In genomic region chr16:64974636-64975035, GRCm38 (mm10) we compare ENCODE assay signal across 32 mouse cellular contexts.
"Had no signal": no experiment of that assay in that cellular context is flagged by ENCODE, and none has a peak within 500 bp of the region (broad histone marks: within the 10 kb centered on the region; RNA-seq: fewer than 3 reads in every experiment).

No protein-coding gene starts in this region.

- H3K27ac ChIP-seq: left cerebral cortex, adult 2 months; limb, embryonic 10.5 days; limb, embryonic 12.5 days; limb, embryonic 13.5 days; limb, embryonic 15.5 days; liver, embryonic 12.5 days; liver, embryonic 13.5 days; liver, embryonic 14.5 days; liver, embryonic 15.5 days; lung, embryonic 15.5 days; macrophage; midbrain, embryonic 10.5 days; midbrain, embryonic 12.5 days; midbrain, embryonic 13.5 days; midbrain, embryonic 15.5 days had no signal

- H3K9me3 ChIP-seq: limb, embryonic 10.5 days; limb, embryonic 12.5 days; limb, embryonic 13.5 days; limb, embryonic 15.5 days; liver, embryonic 12.5 days; liver, embryonic 13.5 days; liver, embryonic 15.5 days; lung, embryonic 15.5 days; midbrain, embryonic 10.5 days; midbrain, embryonic 12.5 days; midbrain, embryonic 13.5 days; midbrain, embryonic 15.5 days had no signal

- ATAC-seq: liver, embryonic 12.5 days; liver, postnatal 0 days; lung, postnatal 0 days; midbrain, embryonic 13.5 days; midbrain, embryonic 15.5 days; midbrain, embryonic 16.5 days had no signal

- H3K27me3 ChIP-seq: limb, embryonic 12.5 days; limb, embryonic 13.5 days; limb, embryonic 15.5 days; liver, embryonic 12.5 days; liver, embryonic 13.5 days; liver, embryonic 15.5 days; lung, embryonic 15.5 days; megakaryocyte, embryonic 14.5 days; midbrain, embryonic 12.5 days; midbrain, embryonic 13.5 days; midbrain, embryonic 15.5 days had no signal

- H3K36me3 ChIP-seq: limb, embryonic 10.5 days; limb, embryonic 12.5 days; limb, embryonic 13.5 days; limb, embryonic 15.5 days; liver, embryonic 12.5 days; liver, embryonic 13.5 days; liver, embryonic 15.5 days; lung, embryonic 15.5 days; midbrain, embryonic 10.5 days; midbrain, embryonic 12.5 days; midbrain, embryonic 13.5 days; midbrain, embryonic 15.5 days had no signal

- H3K9ac ChIP-seq: limb, embryonic 12.5 days; limb, embryonic 13.5 days; limb, embryonic 15.5 days; liver, embryonic 12.5 days; liver, embryonic 13.5 days; liver, embryonic 14.5 days; liver, embryonic 15.5 days; liver, postnatal 0 days; lung, embryonic 14.5 days; lung, embryonic 15.5 days; midbrain, embryonic 12.5 days; midbrain, embryonic 13.5 days; midbrain, embryonic 15.5 days had no signal

- H3K4me2 ChIP-seq: limb, embryonic 12.5 days; limb, embryonic 13.5 days; limb, embryonic 15.5 days; liver, embryonic 11.5 days; liver, embryonic 12.5 days; liver, embryonic 13.5 days; liver, embryonic 15.5 days; lung, embryonic 14.5 days; lung, embryonic 15.5 days; midbrain, embryonic 11.5 days; midbrain, embryonic 12.5 days; midbrain, embryonic 13.5 days; midbrain, embryonic 15.5 days had no signal

- DNase-seq: left cerebral cortex, postnatal 4 days; liver; liver, embryonic 13.5 days; liver, postnatal 0 days; lung, adult 18-20 months; lung, adult 2 months; lung, embryonic 14.5 days; lung, postnatal 10 days; lung, postnatal 14 days; lung, postnatal 36 days; lung, postnatal 4 days; midbrain, embryonic 14.5 days had no signal

- H3K4me1 ChIP-seq: limb, embryonic 10.5 days; limb, embryonic 12.5 days; limb, embryonic 13.5 days; limb, embryonic 15.5 days; liver, embryonic 12.5 days; liver, embryonic 13.5 days; liver, embryonic 15.5 days; lung, embryonic 15.5 days; megakaryocyte, embryonic 14.5 days; midbrain, embryonic 10.5 days; midbrain, embryonic 12.5 days; midbrain, embryonic 13.5 days; midbrain, embryonic 15.5 days had no signal

- H3K4me3 ChIP-seq: left cerebral cortex, adult 2 months; limb, embryonic 10.5 days; limb, embryonic 12.5 days; limb, embryonic 13.5 days; limb, embryonic 15.5 days; liver, embryonic 12.5 days; liver, embryonic 13.5 days; liver, embryonic 15.5 days; lung, embryonic 15.5 days; megakaryocyte, embryonic 14.5 days; midbrain, embryonic 10.5 days; midbrain, embryonic 12.5 days; midbrain, embryonic 13.5 days; midbrain, embryonic 15.5 days; myocyte had no signal
